Mouse (Mus musculus) layer of hippocampus, postnatal 25 days (tissue): ENCODE data around the gene Pycr2. TPM values are rescaled to one million over a fixed set of nuclear protein-coding genes. Genes with fewer than 3 reads are reported as not detected.
A peak's percentile ranks its signal among the peaks of the same experiment; 100 is the strongest.
"Not testable (repeated sequence)": the region's sequence is repeated elsewhere in the genome, so short reads cannot be mapped to it uniquely, and the experiment has no call there.

ENCODE experiments used
- DNase-seq, 2 experiments: peaks; one replicate each; pipeline ENCODE4 v3.0.0; 2022; ENCODE audit warnings: mixed read lengths in 2 of 2, low spot score in 1 of 2; ENCODE audit errors: extremely low spot score in 1 of 2
- total RNA-seq, 2 experiments: library from RNA; stranded (reverse); gene quantifications; 2 replicates each; pipeline ENCODE4 v1.2.3; 2021

Pycr2 gene
- total RNA-seq, 2 experiments from 2014 or later: 40.0 to 48.0 TPM

DNA sequence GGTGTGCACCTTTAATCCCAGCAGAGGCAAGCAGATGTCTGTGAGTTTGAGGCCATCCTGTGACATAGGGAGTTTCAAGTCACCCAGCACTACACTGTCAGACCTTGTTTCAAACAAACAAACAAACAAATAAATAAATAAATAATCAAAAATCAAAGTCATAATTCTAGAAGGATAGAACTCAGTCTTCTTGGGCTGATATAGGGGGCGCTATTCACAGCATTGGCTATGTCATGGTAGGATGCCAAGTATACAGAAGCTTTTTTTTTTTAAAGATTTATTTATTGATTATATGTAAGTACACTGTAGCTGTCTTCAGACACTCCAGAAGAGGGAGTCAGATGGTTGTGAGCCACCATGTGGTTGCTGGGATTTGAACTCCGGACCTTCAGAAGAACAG, 34.7 kb downstream of the Pycr2 start:
- DNase-seq: not testable (repeated sequence)

DNA sequence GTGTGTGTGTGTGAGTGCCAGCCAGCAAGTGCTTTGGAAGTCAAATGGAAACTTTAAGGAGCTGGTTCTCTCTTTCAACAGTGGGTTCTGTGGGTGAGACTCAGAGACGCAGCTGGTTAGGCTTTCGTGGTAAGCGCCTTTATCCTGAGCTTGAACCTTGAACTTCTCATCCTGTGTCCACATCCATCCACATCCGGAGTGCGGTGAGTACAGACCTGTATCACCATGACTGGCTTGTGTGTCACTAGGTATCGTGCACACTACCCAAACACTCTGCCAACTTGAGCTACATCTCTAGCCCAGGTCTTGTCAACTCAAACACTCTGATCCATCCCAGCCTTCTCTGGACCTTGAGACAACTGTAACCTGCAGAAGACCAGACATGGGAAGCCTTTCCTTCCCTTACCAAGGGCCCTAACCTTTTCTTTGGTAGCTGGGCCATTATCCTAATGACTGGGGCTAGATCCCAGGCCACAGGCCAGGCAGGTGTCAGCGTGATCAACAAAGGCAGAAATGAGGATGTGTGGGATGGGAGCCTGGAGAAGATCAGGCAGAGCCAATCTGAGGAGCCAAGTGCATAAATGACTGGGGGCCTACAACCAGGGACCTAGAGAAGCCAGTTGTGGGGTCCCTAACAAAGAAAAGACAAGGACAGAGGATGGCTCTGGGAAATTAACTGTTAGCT, 36.8 kb downstream of the Pycr2 start:
- no peak for DNase-seq

DNA sequence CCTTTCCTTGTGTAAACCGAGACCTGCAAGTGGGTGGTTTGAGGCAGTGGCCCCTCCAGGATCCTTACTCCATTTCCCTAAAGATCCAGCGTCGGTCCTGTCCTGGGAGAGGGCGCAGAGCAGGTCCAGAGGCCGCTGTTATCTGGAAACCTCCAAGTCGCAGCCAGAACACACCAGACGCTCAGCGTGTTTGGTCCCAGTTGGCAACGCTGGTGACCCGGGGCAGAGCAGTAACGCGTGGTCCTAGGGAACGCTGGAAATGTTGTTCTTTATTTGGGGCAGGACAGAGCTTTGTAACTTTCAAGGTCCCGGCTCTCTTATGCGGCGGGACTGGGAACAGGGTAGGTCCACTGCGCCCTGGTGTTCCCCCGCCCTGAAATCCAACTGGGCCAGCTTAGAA, 37.6 kb downstream of the Pycr2 start:
- DNase-seq: no peak

DNA sequence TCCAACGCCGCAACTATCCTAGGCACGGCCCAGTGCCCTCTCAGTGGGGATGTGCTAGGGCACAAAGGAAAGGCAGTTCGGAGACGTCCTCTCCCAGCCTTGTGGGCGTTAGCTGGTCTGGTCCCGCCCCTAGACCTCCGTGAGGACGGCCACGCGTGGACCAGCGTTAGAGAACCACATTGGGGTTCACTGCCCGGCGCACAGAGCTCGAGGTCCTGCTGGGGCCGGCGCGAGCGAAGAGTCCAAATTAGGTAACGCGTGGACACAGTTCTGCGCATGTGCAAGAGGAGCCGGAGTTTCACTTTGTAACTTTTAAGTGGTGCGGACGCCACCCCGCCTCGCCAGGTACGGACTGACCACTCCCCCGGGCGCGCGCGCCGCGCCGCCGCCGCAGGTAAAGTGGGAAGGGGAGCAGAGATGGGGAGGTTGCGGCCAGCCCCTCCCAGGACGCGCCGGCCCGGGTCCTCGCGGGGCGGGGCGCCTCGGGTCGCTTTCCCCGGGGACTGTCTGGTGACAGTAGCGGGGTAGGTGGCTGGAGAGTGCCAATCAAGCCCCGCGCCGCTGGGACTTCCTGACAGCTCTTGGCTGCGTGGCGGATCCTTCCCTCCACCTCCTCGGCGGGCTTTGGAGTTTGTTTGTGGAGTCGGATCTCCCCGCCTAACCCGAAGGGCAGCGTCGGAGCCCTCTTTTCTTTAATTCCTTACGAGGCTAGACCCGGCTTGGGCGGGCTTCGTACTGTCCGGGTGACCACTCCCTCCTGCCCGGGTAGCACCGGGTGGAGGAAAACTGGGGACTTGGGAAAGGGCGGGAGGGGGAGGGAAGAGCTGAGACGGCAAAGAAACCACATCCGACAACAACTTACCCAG, 38.3 kb downstream of the Pycr2 start, which contains the start of gene Tmem63a:
TSS of gene Tmem63a (plus strand) at position 179 of the 866 bp plus-strand sequence.
- DNase-seq: peak; percentile 22 to 26

DNA sequence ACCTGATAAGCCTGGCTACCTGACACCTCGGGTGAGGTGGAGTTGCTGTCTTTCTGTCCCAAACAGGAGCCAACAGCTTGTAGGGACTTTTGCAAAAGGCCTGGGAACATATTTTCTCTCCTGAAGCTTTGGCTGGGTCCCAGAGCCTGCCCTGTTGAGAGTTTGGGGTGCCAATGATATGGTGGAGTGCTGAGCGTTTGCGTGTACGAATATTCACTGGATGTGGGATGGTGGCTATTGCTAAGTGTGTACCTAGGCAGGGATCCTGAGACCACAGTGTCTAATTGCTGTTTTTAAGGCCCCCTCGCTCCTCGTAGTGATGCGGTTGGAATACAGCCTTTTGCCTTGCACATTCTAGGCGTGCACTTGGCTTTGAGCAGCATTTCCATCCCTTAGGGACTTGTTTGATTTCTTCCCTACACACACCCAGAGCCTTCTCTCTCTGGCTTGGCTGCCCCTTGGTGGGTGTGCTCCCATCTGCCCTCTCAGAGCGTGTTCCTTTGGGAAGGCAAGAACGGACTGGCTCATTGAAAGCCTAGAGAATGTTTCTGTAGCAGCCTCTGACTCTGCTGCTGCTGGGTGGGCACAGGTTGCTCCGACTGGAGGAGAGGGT, 39.0 kb downstream of the Pycr2 start:
- DNase-seq: no peak

DNA sequence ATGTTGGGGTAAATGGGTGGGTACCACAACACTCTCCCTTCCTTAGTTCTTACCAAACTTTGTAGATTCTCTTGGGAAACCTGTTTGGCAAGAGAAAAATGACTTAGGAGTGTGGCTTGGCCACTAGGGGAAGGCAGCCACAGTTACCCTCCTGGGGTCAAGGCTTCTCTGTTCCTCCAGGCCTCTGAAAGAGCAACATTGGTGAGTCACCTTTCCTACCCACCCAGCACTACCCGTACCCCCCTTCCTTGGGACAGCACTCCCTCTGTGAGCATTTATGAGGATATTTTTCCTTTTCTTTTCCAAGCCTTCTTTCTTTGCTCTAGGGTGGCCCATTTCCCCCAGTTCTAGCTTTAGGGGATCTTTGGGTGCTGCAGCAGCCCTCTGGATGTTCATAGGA, 39.8 kb downstream of the Pycr2 start:
- no peak for DNase-seq

DNA sequence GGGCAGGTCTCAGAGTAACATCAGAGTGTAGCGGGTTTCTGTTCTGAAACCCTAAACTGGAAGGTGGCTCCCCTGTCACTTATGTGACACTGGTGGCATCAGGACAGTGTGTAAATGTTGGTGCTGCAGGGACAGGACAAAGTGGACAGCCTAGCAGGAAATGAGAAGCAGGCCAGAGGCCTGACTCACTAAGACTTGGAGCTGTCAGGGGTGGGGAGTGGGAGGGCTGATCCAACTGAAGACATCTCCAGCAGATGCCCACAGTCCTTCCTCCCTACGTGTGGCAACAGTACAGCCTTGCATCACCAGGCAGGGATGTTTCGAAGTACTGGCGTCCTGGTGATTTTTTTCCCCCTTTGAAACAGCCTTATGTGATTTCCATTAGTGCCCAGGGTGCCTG, 40.5 kb downstream of the Pycr2 start:
- no peak for DNase-seq

DNA sequence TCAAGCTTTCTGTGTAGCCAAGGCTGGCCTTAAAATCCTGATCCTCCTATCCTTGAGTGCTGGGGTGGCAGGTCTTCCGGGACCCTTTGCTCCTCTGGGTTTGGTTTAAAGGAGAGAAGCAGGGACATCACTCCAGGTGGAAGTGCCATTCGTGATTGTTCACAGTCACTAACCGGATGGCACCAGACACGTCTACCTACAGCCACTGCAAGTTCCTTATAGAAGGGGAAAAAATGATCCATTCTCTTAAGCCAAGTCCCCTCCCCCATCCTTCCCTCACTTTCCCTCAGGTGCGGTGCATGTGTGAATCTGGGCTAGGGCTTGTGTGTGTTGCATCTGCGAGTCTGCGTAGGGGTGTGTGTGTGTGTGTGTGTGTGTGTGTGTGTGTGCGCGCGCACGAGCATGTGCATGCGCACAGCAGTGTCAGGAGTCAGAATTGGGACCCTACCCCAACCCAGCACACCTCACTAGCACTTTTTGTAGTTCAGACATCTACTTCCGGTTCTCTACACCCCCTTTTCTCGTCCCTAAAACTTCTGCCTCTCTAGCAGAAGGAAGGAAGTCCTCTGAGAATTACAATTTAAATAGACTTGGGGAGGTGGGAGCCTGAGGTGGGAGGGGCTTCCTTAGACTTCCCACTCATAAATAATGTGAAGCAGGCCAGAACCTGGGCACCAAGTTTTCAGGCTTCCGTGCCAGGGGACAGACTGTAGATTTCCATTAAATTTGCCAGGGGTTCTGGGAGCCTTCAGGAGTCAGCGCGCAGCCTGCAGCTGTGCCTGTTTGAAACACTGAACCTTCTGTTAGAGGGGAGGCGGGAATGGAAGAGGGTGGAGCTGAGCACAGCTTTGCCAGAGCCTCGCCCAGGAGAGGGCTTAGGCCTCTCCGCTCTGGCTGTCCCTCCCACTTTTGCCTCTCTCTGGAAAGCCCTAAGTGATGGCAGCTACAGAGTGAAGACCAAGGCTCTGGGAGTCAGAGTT, 41.2 kb downstream of the Pycr2 start:
- no peak for DNase-seq

DNA sequence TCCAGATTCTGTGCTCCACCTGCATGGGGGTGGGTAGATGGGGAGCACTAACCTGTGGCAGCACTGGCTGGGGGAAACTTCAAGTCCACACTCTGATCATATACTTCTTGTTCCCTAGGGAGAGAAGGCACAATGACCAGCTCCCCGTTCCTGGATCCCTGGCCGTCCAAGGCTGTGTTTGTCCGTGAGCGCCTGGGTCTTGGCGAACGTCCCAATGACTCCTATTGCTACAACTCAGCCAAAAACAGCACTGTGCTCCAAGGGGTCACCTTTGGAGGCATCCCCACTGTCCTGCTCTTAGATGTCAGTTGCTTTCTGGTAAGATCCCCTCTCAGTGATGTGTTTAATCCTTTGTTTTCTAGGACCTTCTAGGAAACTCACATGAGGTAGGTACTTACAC, 42.4 kb downstream of the Pycr2 start:
- no peak for DNase-seq

DNA sequence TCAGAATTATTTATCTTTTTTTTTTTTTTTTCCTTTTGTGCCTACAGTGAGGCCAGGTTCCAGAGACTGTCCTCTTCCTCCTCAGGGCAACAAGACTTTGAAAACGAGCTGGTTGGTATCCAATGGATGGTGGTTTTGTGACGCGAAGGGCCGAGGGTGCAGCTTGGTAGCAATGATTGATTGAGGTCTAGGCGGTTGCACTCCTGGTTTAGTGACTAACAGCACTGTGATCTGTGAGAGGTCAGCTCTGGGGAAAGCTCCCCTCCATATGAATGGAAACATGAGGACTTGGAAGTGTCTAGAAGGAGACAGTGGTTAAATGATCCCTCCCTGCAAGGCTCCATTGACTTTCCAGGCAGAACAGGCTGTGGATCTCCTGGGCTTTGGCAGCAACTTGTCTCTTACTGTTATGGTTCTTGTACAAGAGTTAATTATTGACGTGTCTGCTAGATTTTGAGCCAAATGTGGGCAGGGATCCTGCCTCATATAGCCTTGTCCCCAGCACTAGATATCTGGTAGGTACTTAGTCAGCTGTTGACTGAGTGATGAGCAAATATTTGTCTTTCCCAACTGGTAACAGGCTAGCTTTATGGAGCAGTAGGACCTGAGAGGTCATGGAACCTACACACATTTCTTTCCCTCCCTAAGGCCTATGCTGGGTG, 48.1 kb downstream of the Pycr2 start:
- no peak for DNase-seq

DNA sequence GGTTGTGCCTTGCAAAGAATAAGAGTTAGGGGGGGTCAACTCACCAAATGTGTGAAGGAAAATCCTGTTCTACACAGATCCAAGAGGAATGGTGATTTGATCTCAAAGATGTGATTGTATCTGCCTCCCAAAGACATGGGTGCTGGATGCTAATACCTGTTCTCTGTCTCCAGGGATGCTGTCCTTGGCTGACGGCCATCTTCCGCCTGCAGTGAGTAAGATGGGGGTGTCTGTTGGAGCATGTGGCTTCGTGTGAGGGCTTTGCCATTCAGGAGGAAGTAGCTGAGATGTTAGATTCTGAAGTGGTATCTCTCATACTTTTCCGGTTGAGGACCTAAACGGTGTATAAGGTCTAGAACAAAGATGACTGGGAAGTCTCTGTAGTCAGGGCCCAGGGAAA, 48.7 kb downstream of the Pycr2 start:
- DNase-seq: no peak

DNA sequence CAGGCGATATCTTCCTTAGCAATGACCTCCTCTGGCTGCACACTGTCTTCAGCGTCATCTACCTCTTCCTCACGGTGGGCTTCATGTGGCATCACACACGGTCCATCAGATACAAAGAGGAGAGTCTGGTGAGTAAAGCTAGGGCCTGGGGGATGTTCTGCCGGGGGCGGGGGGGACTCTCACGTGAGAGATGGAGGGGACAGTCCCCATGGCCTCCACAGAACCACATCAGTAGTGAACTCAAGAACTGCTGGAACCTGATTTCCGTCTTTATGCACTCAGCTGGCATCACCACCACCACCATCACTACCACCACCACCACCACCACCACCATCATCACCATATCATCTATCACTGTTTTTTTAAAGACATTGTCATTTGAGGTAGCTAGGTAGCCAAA, 52.3 kb downstream of the Pycr2 start:
- DNase-seq: no peak

DNA sequence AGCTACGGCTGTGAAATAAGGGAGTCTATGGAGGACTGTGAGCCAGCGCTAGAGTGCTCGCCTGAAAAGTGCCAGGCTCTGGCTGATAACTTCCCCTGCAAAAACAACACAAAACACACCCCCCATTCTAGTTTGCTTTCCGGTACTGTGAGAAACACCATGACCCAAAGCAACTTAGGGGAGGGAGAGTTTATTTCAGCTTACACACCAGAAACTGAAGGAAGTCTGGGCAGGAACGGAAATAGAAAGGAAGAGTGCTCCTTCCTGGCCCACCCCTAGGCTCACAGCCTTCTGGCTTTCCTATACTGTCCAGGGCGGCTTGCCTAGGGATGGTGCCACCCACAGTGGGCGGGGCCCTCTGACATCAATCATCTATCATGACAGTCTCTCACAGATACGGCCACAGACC, 52.9 kb downstream of the Pycr2 start:
- DNase-seq: no peak

Other genes starting within 250 kb of the Pycr2 start
- not detected for gene Mixl1, start 207.3 kb upstream of the Pycr2 start, total RNA-seq
- 10 to 100 TPM; 32.7 to 34.9 TPM for gene Acbd3, start 178.2 kb upstream of the Pycr2 start, total RNA-seq
- 100 to 1,000 TPM; 388 to 399 TPM for gene H3f3a, start 90.3 kb upstream of the Pycr2 start, total RNA-seq
- 10 to 100 TPM; 20.6 to 23.4 TPM for gene Sde2, start 53.2 kb upstream of the Pycr2 start, total RNA-seq
- gene Lefty2, start 11.2 kb upstream of the Pycr2 start, total RNA-seq: 1 to 10 TPM; 3.0 to 4.2 TPM
- gene Lefty1, start 30.7 kb downstream of the Pycr2 start, total RNA-seq: 10 to 100 TPM; 11.2 to 12.4 TPM
- gene Tmem63a, start 38.1 kb downstream of the Pycr2 start, total RNA-seq: 10 to 100 TPM; 18.7 to 18.9 TPM
- gene Ephx1, start 116.6 kb downstream of the Pycr2 start, total RNA-seq: 10 to 100 TPM; 26.8 to 31.2 TPM
- under 1 TPM in 1 of 2 experiments, not detected in 1; 0.15 TPM for gene 9130409I23Rik, start 146.9 kb downstream of the Pycr2 start, total RNA-seq
- 10 to 100 TPM; 25.1 to 34.5 TPM for gene Nvl, start 239.9 kb downstream of the Pycr2 start, total RNA-seq
- gene Cnih4, start 240.4 kb downstream of the Pycr2 start, total RNA-seq: 10 to 100 TPM; 22.8 to 27.1 TPM